Mouse (Mus musculus): ENCODE results near the gene Lilrb4a. TPM values are rescaled to one million over a fixed set of nuclear protein-coding genes. Genes with fewer than 3 reads are reported as not detected.

Lilrb4a gene
- total and polyA plus RNA-seq, 2 experiments from 2014 or later: 0.60 to 1.3 TPM

- no peak for ATAC-seq (ENCODE audit: low FRiP score)
These were observed 29.3 kb downstream of the Lilrb4a start for GRCm38 (mm10) chr10:51520021-51520420.

GRCm38 (mm10) chr10:51521453-51521852 lies 30.7 kb downstream of the Lilrb4a start:
- no peak for TF ChIP-seq CTCF (IDR thresholded peaks at IDR 0.05)
- no peaks in the 10 kb centered on the region for H3K9me3 ChIP-seq (ENCODE audit: low read length)
- H3K36me3 ChIP-seq (ENCODE audit: insufficient read depth, low read length): no peaks in the 10 kb centered on the region
- H3K9ac ChIP-seq (replicated peaks; ENCODE audit: low read length, poor library complexity, severe bottlenecking): no peak overlapping the region
- DNase-seq (ENCODE audit: low spot score) (no peak), ATAC-seq (ENCODE audit: low FRiP score) (no peak)
- no peak overlapping the region for H3K27ac ChIP-seq (ENCODE audit: low read depth, low read length)
- no peaks in the 10 kb centered on the region for H3K4me1 ChIP-seq (ENCODE audit: insufficient read depth, low read length)
- H3K4me3 ChIP-seq (ENCODE audit: low read depth, low read length): no peak overlapping the region
- no peak overlapping the region for H3K4me2 ChIP-seq (ENCODE audit: low read depth, low read length, poor library complexity, severe bottlenecking)
- no peaks in the 10 kb centered on the region for H3K27me3 ChIP-seq (ENCODE audit: insufficient read depth, low read length)

More at GRCm38 (mm10) chr10:51520021-51520420, 29.3 kb downstream of the Lilrb4a start:
- no peak overlapping the region for H3K9ac ChIP-seq (replicated peaks; ENCODE audit: low read length, poor library complexity, severe bottlenecking)
- no peak overlapping the region for H3K4me3 ChIP-seq (ENCODE audit: low read depth, low read length)
- no peaks in the 10 kb centered on the region for H3K27me3 ChIP-seq (ENCODE audit: insufficient read depth, low read length)
- no peaks in the 10 kb centered on the region for H3K4me1 ChIP-seq (ENCODE audit: insufficient read depth, low read length)
- TF ChIP-seq CTCF (IDR thresholded peaks at IDR 0.05): no peak
- DNase-seq (ENCODE audit: low spot score): no peak
- H3K36me3 ChIP-seq (ENCODE audit: insufficient read depth, low read length): no peaks in the 10 kb centered on the region
- no peak overlapping the region for H3K4me2 ChIP-seq (ENCODE audit: low read depth, low read length, poor library complexity, severe bottlenecking)
- H3K27ac ChIP-seq (ENCODE audit: low read depth, low read length): no peak overlapping the region
- H3K9me3 ChIP-seq (ENCODE audit: low read length): no peaks in the 10 kb centered on the region

GRCm38 (mm10) chr10:51526090-51526489 lies 35.3 kb downstream of the Lilrb4a start:
- no peaks in the 10 kb centered on the region for H3K9me3 ChIP-seq (ENCODE audit: low read length)
- H3K4me2 ChIP-seq (ENCODE audit: low read depth, low read length, poor library complexity, severe bottlenecking): no peak overlapping the region
- H3K36me3 ChIP-seq (ENCODE audit: insufficient read depth, low read length): no peaks in the 10 kb centered on the region
- no peak for TF ChIP-seq CTCF (IDR thresholded peaks at IDR 0.05)
- no peak overlapping the region for H3K27ac ChIP-seq (ENCODE audit: low read depth, low read length)
- no peaks in the 10 kb centered on the region for H3K4me1 ChIP-seq (ENCODE audit: insufficient read depth, low read length)
- no peak overlapping the region for H3K9ac ChIP-seq (replicated peaks; ENCODE audit: low read length, poor library complexity, severe bottlenecking)
- DNase-seq (ENCODE audit: low spot score) (no peak), ATAC-seq (ENCODE audit: low FRiP score) (no peak)
- WGBS: 74% methylated on average over 7 of the region's 7 CpGs
- H3K27me3 ChIP-seq (ENCODE audit: insufficient read depth, low read length): no peaks in the 10 kb centered on the region
- H3K4me3 ChIP-seq (ENCODE audit: low read depth, low read length): no peak overlapping the region

GRCm38 (mm10) chr10:51526633-51527032 lies 35.9 kb downstream of the Lilrb4a start:
- H3K36me3 ChIP-seq (ENCODE audit: insufficient read depth, low read length): no peaks in the 10 kb centered on the region
- H3K9me3 ChIP-seq (ENCODE audit: low read length): no peaks in the 10 kb centered on the region
- no peak overlapping the region for H3K4me2 ChIP-seq (ENCODE audit: low read depth, low read length, poor library complexity, severe bottlenecking)
- 58% methylated on average over 4 of the region's 4 CpGs for WGBS
- ATAC-seq (ENCODE audit: low FRiP score) (no peak), DNase-seq (ENCODE audit: low spot score) (no peak)
- H3K27ac ChIP-seq (ENCODE audit: low read depth, low read length): no peak overlapping the region
- H3K27me3 ChIP-seq (ENCODE audit: insufficient read depth, low read length): no peaks in the 10 kb centered on the region
- no peaks in the 10 kb centered on the region for H3K4me1 ChIP-seq (ENCODE audit: insufficient read depth, low read length)
- no peak for TF ChIP-seq CTCF (IDR thresholded peaks at IDR 0.05)
- H3K9ac ChIP-seq (replicated peaks; ENCODE audit: low read length, poor library complexity, severe bottlenecking): no peak overlapping the region
- no peak overlapping the region for H3K4me3 ChIP-seq (ENCODE audit: low read depth, low read length)

- no peak overlapping the region for H3K9ac ChIP-seq (replicated peaks; ENCODE audit: low read length, poor library complexity, severe bottlenecking)
- no peaks in the 10 kb centered on the region for H3K36me3 ChIP-seq (ENCODE audit: insufficient read depth, low read length)
- DNase-seq (ENCODE audit: low spot score) (no peak), ATAC-seq (ENCODE audit: low FRiP score) (no peak)
- 72% methylated on average over 8 of the region's 8 CpGs for WGBS
- no peaks in the 10 kb centered on the region for H3K9me3 ChIP-seq (ENCODE audit: low read length)
- H3K27me3 ChIP-seq (ENCODE audit: insufficient read depth, low read length): no peaks in the 10 kb centered on the region
- no peak overlapping the region for H3K4me2 ChIP-seq (ENCODE audit: low read depth, low read length, poor library complexity, severe bottlenecking)
- TF ChIP-seq CTCF (IDR thresholded peaks at IDR 0.05): no peak
- no peak overlapping the region for H3K27ac ChIP-seq (ENCODE audit: low read depth, low read length)
- no peak overlapping the region for H3K4me3 ChIP-seq (ENCODE audit: low read depth, low read length)
- no peaks in the 10 kb centered on the region for H3K4me1 ChIP-seq (ENCODE audit: insufficient read depth, low read length)
These were observed 38.2 kb downstream of the Lilrb4a start for GRCm38 (mm10) chr10:51528840-51529434.

GRCm38 (mm10) chr10:51529497-51529896 lies 38.7 kb downstream of the Lilrb4a start:
- ATAC-seq (ENCODE audit: low FRiP score): no peak

More at GRCm38 (mm10) chr10:51529497-51529896, 38.7 kb downstream of the Lilrb4a start:
- Histone ChIP-seq H3K27ac (ENCODE audit: low read depth, low read length) (no peak overlapping the region), H3K36me3 (ENCODE audit: insufficient read depth, low read length) (no peaks in the 10 kb centered on the region), H3K4me2 (ENCODE audit: low read depth, low read length, poor library complexity, severe bottlenecking) (no peak overlapping the region), H3K4me1 (ENCODE audit: insufficient read depth, low read length) (no peaks in the 10 kb centered on the region), H3K9me3 (ENCODE audit: low read length) (no peaks in the 10 kb centered on the region), H3K9ac (replicated peaks; ENCODE audit: low read length, poor library complexity, severe bottlenecking) (no peak overlapping the region), H3K4me3 (ENCODE audit: low read depth, low read length) (no peak overlapping the region), H3K27me3 (ENCODE audit: insufficient read depth, low read length) (no peaks in the 10 kb centered on the region)
- no peak for DNase-seq (ENCODE audit: low spot score)
- WGBS: 55% methylated on average over 3 of the region's 3 CpGs
- TF ChIP-seq CTCF (IDR thresholded peaks at IDR 0.05): no peak
